Mouse (Mus musculus) megakaryocyte, adult 5-6 weeks (primary cell): ENCODE measurements at regions not wholly inside any gene's neighbourhood (a gene's known extent, or its start where the extent isn't known, plus 50 kb on each side); places are given as distances from the start of the nearest gene placed in this dataset.
A peak's percentile ranks its signal among the peaks of the same experiment; 100 is the strongest.
"Not testable (repeated sequence)": the region's sequence is repeated elsewhere in the genome, so short reads cannot be mapped to it uniquely, and the experiment has no call there.

Source experiments
- ATAC-seq: 2 replicates; pipeline ENCODE4 v1.8.0; 2016; ENCODE audit warnings: mild to moderate bottlenecking, inconsistent platforms; ENCODE audit not compliant: poor library complexity, severe bottlenecking

DNA sequence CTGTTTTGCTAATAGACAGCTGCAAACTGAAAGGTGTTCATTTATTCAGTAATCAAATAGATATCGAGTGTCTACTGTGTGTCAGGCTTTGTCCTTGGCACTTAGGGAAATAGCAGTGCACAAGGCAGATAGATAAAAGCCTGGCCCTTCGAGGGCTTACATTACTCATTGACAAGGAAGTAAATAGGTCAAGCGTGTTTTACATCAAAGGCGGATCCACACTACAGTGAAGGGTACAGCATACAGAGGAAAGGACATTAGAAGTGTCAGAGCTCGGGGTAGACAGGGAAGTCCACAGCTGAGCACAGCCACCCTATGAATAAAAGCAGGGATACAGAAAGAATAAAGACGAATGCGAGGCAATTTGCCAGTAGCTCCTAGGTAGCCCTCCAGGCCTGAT lies 251.6 kb upstream of the Zfp703 start:
- no peak for ATAC-seq

DNA sequence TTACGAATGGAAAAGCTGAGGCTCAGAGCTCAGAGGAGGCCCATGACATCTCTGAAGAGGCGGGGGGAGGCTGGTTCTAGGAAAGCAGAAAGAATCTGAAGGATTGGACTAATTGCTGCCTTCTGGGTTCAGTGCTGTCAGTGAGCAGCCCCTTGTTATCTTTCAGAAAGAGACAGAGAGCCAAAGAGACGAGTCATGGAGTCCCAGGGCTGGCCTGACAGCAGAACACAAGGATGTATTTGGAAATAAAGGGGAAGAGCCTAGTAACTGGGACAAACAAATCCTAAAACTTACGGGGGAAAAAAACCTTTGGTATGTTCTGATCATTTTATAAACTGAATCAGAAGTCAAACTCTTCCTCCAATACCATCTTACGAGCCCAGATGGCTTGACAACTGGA lies 247.8 kb upstream of the Zfp703 start:
- no peak for ATAC-seq

DNA sequence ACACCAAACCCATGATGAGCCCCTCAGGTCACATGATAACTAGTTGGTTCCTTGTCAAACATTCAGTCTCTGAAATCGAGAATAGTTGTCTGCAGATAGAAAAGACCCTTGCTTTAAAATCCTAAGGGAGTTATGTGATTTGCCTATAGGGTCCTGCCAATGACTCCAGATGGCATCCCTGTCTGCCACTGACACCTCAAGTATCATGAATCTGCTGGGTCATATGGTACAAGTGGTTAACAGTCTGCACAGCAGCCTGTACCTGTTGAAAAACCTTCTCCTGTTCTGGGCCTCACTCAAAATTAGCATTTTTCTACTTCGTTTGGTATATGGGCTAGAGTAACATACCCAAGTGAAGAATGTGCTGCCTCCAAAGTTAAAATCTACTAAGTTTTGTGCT lies 246.0 kb upstream of the Zfp703 start:
- no peak for ATAC-seq

DNA sequence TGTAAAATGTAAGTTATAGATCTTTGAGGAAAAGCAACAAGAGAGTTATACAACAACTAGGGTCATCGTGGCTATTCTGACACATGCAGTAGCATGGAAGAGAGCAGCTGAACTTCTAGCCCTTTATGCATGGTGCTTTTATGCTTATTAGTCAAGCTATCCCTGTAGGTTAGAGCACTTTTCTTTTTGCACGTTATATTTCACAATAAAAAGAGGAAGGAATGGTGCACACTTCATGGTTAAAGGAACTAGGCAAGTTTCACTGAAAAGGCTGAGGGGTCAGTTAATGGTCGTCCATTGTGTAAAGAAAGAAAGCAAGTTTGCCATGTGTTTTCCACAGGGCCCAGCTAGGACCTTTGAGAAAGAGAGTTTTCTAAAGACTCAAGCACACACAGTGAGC lies 232.7 kb upstream of the Zfp703 start:
- peak; percentile 76 for ATAC-seq

DNA sequence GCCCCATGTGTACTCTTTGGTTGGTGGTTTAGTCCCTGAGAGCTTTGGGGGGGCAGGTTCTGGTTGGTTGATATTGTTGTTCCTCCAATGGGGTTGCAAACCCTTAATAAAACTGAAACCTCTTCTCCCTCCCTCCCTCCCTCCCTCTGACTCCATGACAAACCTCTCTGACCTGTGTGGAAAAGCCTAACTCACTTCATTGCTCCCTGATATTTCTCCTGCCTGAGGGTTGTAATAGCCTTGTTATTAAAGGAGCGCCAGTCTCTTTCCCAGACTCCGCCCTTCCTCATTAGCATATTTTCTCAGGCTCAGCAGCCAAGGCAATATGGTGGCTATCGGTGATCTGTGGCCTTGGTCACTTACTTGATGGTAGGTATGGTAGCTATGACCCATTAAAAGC lies 230.3 kb upstream of the Zfp703 start:
- no peak for ATAC-seq

DNA sequence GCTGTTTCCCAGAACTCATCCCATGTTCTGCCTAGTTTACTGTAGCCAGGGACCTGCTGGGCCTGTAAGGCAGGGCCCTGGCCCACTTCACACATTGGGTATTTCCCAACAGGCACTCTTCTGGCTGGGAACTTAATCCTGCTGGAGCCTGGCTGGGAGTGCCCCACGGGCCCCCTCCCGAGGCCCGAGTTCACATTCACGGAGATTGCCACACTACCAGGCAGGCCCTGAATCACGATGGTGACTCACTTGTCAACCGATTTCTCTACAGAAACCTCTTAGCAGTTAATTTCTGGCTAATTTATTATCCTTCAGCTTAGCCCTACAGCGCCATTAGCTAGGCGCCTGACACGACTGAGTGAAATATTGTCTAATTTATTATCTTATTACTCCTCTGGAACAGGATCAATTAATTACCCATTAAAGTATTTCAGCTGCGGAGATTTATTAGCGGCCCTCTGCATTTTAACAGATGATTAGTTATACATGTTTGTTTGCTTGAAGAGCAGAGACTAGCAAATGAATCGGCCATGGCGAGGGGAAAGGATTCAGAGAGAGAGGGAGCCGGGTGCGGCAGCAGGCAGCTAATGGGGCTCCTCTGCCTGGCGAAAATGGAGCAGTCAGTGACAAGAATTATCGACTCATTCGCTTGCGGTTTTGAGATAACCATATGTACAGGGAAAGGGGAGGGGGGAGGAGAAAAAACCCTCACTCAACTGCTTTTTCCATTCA lies 229.7 kb upstream of the Zfp703 start:
- peak; percentile 38 for ATAC-seq

DNA sequence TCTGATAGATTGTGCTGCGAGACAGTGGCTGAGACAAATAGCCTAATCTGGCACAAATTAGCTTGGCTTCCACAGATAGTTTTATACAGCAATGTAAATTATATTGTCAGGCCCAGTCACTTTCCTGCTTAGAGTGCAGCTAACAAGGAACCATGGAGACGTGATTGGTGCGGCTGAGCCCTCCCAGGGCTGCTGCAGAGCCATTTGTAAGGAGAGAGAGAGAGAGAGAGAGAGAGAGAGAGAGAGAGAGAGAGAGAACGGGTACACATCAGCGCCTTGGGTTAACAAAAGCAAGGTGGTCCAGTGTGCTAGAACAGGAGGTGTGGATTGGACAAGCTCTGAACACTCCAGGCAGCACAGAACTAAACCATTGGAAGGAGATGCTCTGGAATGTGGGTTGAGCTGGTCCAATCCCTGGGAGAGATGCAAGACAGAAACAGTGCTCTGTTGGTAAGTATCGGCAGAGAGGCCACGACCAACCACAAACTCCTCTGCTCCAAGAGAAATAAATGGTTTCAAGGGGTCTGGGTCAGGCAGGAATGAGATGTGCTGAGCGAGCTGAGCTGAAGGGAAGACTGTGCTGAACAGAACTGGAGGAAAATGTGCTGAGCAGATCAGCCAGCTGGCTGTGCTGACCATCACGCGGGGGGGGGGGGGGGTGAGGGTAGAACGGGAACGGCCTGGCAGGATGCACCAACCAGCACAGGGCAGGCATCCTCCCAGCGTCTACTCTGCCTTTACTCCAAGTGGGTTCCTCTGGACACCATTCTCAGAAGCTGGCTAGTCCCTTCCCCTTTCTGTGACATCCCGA lies 228.8 kb upstream of the Zfp703 start:
- 0 out of 2 replicates have a peak, but pooled peaks have one; percentile 23 for ATAC-seq

DNA sequence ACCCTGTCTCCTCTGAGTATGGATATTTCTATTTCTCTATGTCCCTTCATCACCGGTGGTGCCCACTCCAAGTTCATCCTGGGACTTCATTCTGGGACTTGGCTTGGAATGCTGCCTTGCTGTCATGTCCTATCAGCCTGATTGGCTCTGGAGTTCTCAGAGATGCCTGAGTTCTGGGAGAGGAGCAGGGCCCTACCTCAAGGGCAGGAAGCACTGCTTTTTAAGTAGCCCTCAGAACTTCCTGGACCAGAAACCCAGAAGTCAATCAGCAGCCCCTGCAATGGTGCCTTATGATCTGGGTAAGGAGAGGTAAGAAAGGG lies 228.2 kb upstream of the Zfp703 start:
- ATAC-seq, result no peak

DNA sequence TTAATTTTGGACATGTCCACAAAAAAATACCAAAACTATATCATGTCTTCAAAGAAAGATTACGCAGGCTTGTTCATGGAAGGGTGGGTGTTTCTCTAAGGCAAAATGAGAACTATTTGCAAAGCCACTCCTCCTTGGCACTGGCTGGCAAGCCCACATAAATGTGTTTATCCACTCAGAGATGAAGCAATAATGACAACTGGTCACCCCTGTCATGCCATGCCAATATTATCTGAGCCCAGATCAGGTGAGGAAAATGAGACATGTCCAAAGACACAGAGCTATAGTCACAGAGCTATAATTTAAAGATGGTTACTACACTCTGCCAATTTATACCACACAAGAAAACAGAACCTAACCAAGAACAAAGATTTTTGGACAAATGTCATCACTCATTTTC lies 227.0 kb upstream of the Zfp703 start:
- ATAC-seq, result no peak

DNA sequence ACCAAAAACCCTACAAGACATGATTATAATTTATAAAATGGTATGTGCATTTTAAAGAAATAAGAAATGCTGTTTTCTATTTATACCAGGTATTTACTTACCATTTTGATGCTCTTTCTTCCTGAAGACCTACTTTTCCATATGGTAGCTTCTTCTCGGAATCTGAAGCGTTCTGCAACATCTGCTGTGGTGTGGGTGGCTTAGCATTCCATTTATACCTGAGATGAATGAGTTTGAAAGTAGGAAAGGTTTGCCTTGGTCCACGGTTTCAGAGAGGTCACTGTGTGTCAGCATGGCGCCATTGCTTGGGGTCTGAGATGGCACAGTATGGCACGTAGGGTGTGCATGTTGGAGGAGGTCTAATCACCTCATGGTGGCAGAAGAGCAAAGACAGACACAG lies 225.5 kb upstream of the Zfp703 start:
- no peak for ATAC-seq

DNA sequence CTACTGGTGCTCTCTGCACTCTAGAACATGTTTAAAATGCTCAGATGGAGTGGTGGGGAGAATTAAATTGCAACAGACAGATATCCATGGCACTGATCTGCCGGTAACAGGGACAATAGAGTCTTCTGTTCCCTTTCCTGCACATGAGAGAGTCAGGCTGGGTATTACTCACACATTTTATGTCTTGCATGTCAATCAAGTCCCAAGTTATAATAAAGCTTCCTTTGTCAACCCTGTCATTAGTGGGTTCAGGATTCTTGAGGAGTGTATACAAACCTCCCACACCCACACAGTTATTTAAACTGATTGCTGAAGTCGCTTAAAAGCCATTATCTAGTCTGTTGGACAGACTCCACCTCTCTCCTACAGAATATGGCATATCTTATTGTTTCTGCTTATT lies 220.7 kb upstream of the Zfp703 start:
- no peak for ATAC-seq

DNA sequence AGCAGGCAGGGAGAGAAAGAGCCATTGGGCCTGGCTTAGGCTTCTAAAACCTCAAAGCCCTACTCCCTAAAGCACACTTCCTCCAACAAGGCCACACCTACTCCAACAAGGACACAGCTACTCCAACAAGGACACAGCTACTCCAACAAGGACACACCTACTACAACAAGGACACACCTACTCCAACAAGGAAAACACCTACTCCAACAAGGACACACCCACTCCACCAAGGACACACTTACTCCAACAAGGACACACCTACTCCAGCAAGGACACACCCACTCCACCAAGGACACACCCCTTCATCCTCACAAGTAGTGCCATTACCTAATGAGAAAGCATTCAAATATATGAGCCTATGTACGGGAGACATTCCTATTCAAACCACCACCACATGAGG lies 216.4 kb upstream of the Zfp703 start:
- no peak for ATAC-seq

DNA sequence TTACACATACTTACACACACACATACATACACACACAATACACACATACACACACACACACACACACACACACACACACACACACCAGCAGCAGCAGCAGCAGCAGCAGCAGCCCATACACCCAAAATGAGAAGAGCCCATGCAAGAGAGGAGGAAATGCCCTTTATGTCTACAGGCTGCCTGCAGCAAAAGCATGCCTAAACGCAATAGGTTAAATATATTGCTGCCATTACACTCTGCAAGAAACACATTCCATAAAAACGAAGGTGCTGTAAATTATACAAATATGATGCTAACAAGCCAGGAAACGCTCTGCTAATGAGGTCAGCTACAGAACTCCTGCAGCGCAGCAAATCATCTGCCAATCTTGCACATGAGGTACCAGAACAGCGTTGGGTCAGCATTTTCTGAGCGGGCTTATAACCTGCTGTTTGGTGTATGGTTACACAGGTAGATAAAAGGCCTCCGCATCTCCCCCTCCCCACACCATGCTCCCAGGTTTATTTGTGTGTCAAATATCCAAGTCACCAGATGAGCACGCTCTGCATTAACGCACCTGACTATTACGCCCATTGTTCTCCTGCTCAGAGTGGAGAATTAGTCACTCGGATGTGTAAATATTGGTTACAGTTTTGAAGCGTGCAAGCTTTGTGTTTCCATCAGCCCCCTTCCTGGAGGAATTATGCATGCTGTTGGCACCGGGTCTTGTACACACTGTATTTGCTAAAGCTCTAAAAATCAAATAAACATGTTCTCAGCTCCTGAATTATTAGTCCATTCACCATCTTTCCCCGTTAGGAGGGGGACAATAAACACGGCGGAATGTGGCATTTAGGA lies 214.0 kb upstream of the Zfp703 start:
- no peak for ATAC-seq

DNA sequence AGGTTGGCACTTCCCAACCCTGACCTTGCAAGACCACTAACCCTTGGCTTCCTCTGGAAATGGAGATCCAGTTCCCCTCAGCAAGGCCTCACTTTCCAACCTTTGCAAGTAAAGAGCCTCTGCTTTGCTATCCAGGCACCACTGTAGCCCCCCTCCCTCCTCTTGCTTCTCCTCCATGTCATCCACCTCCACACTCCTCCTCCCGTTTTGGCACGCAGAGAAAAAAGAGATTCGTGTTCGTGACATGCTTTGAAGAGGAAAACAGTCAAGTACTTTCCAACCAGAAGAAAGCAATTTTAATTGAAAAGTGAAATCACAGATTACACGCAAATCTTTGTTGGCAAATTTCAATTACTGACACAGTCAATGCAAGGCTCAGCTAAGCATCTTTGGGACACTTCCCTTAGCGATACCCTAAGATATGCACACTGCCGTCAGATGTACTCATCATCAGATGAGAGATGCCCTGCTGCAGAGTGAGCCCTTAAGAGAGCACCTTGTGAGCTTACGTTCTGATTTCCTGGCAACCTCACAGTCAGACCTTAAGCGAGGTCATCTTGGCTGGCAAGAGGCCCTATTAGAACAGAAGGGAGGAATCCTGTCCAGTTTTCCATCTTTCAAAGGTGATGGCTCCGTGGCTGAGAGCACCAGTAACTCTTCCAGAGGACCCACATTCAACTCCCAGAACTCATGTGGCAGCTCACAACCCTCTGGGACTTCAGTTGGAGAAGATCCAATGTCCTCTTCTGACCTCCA lies 208.5 kb upstream of the Zfp703 start:
- ATAC-seq, result no peak

DNA sequence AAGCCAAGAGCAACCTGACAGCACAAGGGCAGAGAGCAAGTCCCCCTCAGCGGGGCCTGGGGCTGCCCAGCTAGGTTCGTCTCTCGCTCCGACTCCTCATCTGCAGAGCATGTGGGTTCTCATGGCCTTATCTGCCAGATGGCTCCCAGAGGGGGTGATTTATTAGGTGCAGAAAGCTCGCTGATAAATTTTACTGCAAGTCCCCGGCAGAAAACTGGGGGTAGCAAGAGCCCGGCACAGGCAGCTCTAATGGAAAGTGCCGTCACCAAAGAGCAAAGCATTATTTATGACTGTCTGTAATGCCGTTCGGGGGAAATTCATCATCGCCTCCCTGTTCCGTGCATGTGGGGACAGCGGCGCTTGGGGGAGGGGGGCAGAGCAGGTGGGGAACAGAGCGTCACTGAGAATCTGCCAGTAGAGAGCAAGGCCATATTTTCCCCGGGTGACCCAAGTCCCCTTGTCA lies 206.7 kb upstream of the Zfp703 start:
- ATAC-seq, result no peak

DNA sequence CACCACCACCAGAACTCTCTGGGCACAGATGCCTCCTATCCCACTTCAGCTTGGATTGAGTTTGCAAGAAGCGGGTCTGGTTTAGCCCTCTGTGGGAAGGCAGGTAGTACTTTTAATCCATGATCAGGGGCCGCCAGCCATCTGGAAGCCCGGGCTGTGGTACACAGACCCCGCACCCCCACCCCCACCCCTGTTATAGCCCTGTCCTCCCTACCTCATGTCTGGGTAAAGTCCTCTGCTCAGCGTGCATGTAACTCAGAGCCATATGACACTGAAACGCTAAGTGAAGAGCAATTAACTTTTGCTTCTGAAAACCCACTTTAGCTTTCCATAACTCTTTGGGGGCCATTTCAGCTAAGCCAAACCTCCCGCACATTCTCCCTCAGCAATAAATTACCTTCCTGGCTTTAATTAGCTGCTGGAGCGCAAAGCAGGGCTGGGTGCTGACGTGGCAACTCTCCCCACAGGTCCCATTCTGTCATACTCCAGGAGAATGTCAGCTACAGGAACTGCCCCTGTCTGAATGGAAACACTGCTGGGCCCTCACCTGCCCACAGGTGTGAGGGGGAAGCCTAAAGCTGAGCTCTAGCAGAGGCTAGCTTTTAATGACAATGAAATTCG lies 198.1 kb upstream of the Zfp703 start:
- ATAC-seq, result no peak

DNA sequence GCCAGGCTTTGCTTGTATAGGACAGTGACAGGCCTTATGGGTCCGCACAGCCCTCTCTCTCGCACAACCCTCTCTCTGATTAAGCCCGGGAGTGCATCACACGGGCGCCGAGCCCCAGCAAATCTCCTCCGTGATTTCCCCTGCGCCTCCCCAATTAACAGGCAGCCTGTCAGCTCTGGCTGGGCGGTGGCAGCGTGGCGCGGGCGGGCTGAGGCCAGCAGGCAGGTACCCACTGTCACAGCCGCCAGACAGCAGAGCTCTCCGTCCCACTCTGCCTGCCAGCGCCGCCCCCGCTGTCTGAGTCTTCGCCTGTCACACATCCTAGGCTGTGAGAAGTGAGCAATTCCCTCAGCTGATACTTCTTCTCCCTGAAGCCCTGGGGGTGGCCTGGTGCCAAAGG lies 196.6 kb upstream of the Zfp703 start:
- ATAC-seq, result no peak

DNA sequence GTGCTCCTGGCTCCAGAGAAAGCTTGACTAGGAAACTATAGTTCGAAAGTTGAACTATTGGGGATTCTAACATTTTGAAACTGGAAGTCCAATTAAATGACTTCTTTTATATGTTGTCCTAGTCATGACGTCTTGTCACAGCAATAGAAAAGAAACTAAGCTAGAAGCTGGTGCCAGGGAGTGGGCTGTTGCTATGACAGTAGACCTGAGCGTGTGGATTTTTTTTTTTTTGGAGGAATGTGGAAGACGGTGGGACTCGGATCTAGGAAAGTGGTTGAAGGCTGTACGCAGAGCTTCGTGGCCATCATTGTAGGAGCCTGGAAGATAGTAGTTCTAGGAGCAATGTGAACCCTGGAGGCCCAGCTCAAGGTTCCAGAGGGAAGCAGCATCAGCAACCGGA lies 194.2 kb upstream of the Zfp703 start:
- ATAC-seq, result not testable (repeated sequence)

DNA sequence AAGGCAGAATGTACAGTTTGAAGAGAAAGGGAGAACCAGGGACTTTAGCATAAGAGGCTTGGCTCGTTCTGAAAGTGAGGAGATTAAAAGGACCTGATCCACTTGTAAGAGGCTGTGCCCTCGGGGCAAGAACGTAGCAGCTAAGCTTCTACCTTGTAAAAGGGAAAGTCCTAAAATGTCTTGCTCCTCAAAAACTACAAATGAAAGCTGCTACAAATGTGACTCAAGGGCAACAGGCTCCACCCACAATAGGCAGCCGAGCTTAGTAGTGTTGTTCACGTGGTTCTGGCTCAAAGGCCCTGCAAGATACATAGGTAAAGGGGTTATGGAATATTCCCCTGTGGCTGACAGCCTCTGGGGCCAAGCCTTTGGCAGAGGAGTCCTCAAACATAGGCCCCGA lies 192.7 kb upstream of the Zfp703 start:
- no peak for ATAC-seq

DNA sequence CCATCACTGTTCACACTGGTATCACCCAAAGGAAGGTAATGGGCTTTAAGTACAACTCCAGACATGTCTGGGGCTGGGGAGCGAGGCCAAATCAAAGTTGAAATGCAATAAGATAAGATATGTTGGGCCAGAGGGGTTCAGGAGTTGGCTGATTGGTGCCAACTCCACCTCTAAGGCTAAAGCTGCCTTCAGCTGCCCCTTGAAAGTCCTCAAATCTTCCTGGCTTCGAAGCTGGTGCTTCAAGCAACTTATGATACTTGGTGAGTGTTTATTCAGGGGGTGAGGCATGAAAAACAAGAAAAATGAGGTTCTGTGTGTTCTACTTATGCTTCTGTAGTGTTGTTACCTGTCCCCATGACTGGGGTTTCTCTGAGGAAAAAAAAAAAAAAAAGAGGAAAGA lies 185.3 kb upstream of the Zfp703 start:
- ATAC-seq, result no peak
